Mouse (Mus musculus): Measurements from ENCODE around the gene Vmn1r198.

DNA sequence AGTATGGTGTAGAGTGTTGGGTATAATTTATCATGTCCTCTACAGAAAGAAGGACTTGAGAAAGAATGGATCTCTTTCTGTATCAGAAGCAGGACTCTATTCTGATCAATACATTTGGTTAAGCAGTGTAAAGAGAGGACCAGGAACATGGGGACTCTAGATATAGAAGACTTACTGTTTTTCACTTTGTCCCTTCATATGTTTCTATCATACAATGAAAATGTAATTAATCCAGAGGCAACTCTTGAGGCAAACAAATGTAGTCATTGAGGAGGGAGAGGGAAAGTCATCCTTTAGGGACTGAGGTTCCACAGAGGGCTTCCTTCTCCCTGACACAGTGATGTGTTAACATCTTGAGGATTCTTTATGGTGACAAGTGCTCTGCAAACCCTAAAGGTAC lies 25.9 kb upstream of the Vmn1r198 start, which contains the start of gene Vmn1r197:
- no peak for TF ChIP-seq MAFK (IDR thresholded peaks at IDR 0.05; ENCODE audit: insufficient read depth, low read depth, low read length)
- TF ChIP-seq ZNF384 (IDR thresholded peaks at IDR 0.05; ENCODE audit: low read depth, low read length) = no peak
- TF ChIP-seq ZC3H11A (IDR thresholded peaks at IDR 0.05; ENCODE audit: borderline replicate concordance, low read depth, low read length) = no peak
